Mouse (Mus musculus): Measurements from ENCODE around the gene Hbq1a. TPM values are rescaled to one million over a fixed set of nuclear protein-coding genes. Genes with fewer than 3 reads are reported as not detected.

Hbq1a gene
- total and polyA plus RNA-seq, 3 experiments = not detected

GRCm38 (mm10) chr11:32301506-32301905, 1.6 kb downstream of the Hbq1a start:
- dilution Hi-C loops (cut with MboI; ENCODE audit: extremely low pct_ligation_motif_present, extremely low pct_unique_long_range_greater_than_20kb, low sequenced_read_pairs) = no loop called here
- TF ChIP-seq CTCF (conservative IDR thresholded peaks at IDR 0.05 in 1 of 2, IDR thresholded peaks at IDR 0.05 in 1 of 2; ENCODE audit: low read depth in 2 of 2, low read length in 2 of 2) (no peak), ZNF384 (IDR thresholded peaks at IDR 0.05; ENCODE audit: low read depth, low read length) (no peak), MXI1 (IDR thresholded peaks at IDR 0.05; ENCODE audit: low read depth, low read length) (no peak), GABPA (IDR thresholded peaks at IDR 0.05; ENCODE audit: insufficient replicate concordance, low read depth, low read length) (no peak), PAX5 (IDR thresholded peaks at IDR 0.05; ENCODE audit: low read length) (no peak), TBP (conservative IDR thresholded peaks at IDR 0.05; ENCODE audit: low read depth, low read length) (no peak)
- no peak overlapping the region for H3K4me3 ChIP-seq (replicated peaks in 1 of 3; ENCODE audit: low read depth in 2 of 3, low read length in 2 of 3, poor library complexity in 1 of 3)
- in situ Hi-C loops (cut with MboI; ENCODE audit: low pct_ligation_motif_present, low pct_unique_long_range_greater_than_20kb, low sequenced_read_pairs) = loop anchor here (10.0 to 25.0 kb wide), 2 partner anchors 117 to 314 kb away; no protein-coding TSS in a partner anchor
- 0 out of 4 replicates have a peak, but pooled peaks cover 0 to 5% of the 10 kb centered on the region in 2 experiments for H3K4me1 ChIP-seq (ENCODE audit: control insufficient read depth in 1 of 2, insufficient read depth in 2 of 2)
- no peak for DNase-seq (ENCODE audit: extremely low read depth)
- H3K9me3 ChIP-seq (replicated peaks; ENCODE audit: low read length) = no peaks in the 10 kb centered on the region
- no peaks in the 10 kb centered on the region for H3K79me2 ChIP-seq (replicated peaks; ENCODE audit: control insufficient read depth, extremely low read depth, insufficient read depth, poor library complexity, severe bottlenecking)
- no peaks in the 10 kb centered on the region for H3K36me3 ChIP-seq (replicated peaks in 1 of 2; ENCODE audit: control insufficient read depth in 1 of 2, insufficient read depth in 1 of 2, low read length in 1 of 2)
- H3K4me2 ChIP-seq (ENCODE audit: insufficient read depth, low read depth, poor library complexity, severe bottlenecking) = no peak overlapping the region
- H3K27ac ChIP-seq (ENCODE audit: insufficient read depth, low read depth) = no peak overlapping the region
- H3K9ac ChIP-seq (ENCODE audit: insufficient read depth, low read depth) = no peak overlapping the region
- H3K27me3 ChIP-seq (replicated peaks) = peaks cover 21% of the 10 kb centered on the region

- Histone ChIP-seq H3K4me1 (ENCODE audit: control insufficient read depth in 1 of 2, insufficient read depth in 2 of 2) (0 out of 4 replicates have a peak, but pooled peaks cover 0 to 5% of the 10 kb centered on the region in 2 experiments), H3K27me3 (replicated peaks) (peaks cover 21% of the 10 kb centered on the region), H3K9me3 (replicated peaks; ENCODE audit: low read length) (no peaks in the 10 kb centered on the region), H3K9ac (ENCODE audit: insufficient read depth, low read depth) (no peak overlapping the region), H3K27ac (ENCODE audit: insufficient read depth, low read depth) (no peak overlapping the region), H3K36me3 (replicated peaks in 1 of 2; ENCODE audit: control insufficient read depth in 1 of 2, insufficient read depth in 1 of 2, low read length in 1 of 2) (no peaks in the 10 kb centered on the region), H3K4me2 (ENCODE audit: insufficient read depth, low read depth, poor library complexity, severe bottlenecking) (no peak overlapping the region), H3K4me3 (replicated peaks in 1 of 3; ENCODE audit: low read depth in 2 of 3, low read length in 2 of 3, poor library complexity in 1 of 3) (no peak overlapping the region), H3K79me2 (replicated peaks; ENCODE audit: control insufficient read depth, extremely low read depth, insufficient read depth, poor library complexity, severe bottlenecking) (no peaks in the 10 kb centered on the region)
- in situ Hi-C loops (cut with MboI; ENCODE audit: low pct_ligation_motif_present, low pct_unique_long_range_greater_than_20kb, low sequenced_read_pairs) (loop anchor here (10.0 to 25.0 kb wide), 2 partner anchors 118 to 316 kb away; no protein-coding TSS in a partner anchor), dilution Hi-C loops (cut with MboI; ENCODE audit: extremely low pct_ligation_motif_present, extremely low pct_unique_long_range_greater_than_20kb, low sequenced_read_pairs) (no loop called here)
- no peak for TF ChIP-seq RAD21 (IDR thresholded peaks at IDR 0.05; ENCODE audit: low read depth, low read length)
- TF ChIP-seq JUND (conservative IDR thresholded peaks at IDR 0.05; ENCODE audit: low read depth, low read length) = no peak
- no peak for DNase-seq (ENCODE audit: extremely low read depth)
Observed at GRCm38 (mm10) chr11:32302824-32303419, 3.1 kb downstream of the Hbq1a start.

- Histone ChIP-seq H3K27ac (ENCODE audit: insufficient read depth, low read depth) (no peak overlapping the region), H3K79me2 (replicated peaks; ENCODE audit: control insufficient read depth, extremely low read depth, insufficient read depth, poor library complexity, severe bottlenecking) (no peaks in the 10 kb centered on the region), H3K27me3 (replicated peaks) (peaks cover 17% of the 10 kb centered on the region), H3K36me3 (replicated peaks in 1 of 2; ENCODE audit: control insufficient read depth in 1 of 2, insufficient read depth in 1 of 2, low read length in 1 of 2) (no peaks in the 10 kb centered on the region), H3K4me3 (replicated peaks in 1 of 3; ENCODE audit: low read depth in 2 of 3, low read length in 2 of 3, poor library complexity in 1 of 3) (no peak overlapping the region), H3K9me3 (replicated peaks; ENCODE audit: low read length) (no peaks in the 10 kb centered on the region), H3K9ac (ENCODE audit: insufficient read depth, low read depth) (no peak overlapping the region), H3K4me2 (ENCODE audit: insufficient read depth, low read depth, poor library complexity, severe bottlenecking) (no peak overlapping the region), H3K4me1 (ENCODE audit: control insufficient read depth in 1 of 2, insufficient read depth in 2 of 2) (0 out of 4 replicates have a peak, but pooled peaks cover 0 to 5% of the 10 kb centered on the region in 2 experiments)
- in situ Hi-C loops (cut with MboI; ENCODE audit: low pct_ligation_motif_present, low pct_unique_long_range_greater_than_20kb, low sequenced_read_pairs) (loop anchor here (10.0 to 25.0 kb wide), 2 partner anchors 119 to 316 kb away; no protein-coding TSS in a partner anchor), dilution Hi-C loops (cut with MboI; ENCODE audit: extremely low pct_ligation_motif_present, extremely low pct_unique_long_range_greater_than_20kb, low sequenced_read_pairs) (no loop called here)
- no peak for TF ChIP-seq EP300 (IDR thresholded peaks at IDR 0.05; ENCODE audit: low read length)
- TF ChIP-seq MAX (IDR thresholded peaks at IDR 0.05; ENCODE audit: low read length) = no peak
- TF ChIP-seq ZKSCAN1 (IDR thresholded peaks at IDR 0.05; ENCODE audit: borderline replicate concordance, low read depth, low read length) = no peak
- no peak for TF ChIP-seq HCFC1 (IDR thresholded peaks at IDR 0.05; ENCODE audit: low read depth, low read length)
- TF ChIP-seq IRF4 (IDR thresholded peaks at IDR 0.05; ENCODE audit: low read depth, low read length) = no peak
- no peak for TF ChIP-seq MAFK (IDR thresholded peaks at IDR 0.05; ENCODE audit: insufficient replicate concordance, low read length)
- no peak for TF ChIP-seq USF2 (conservative IDR thresholded peaks at IDR 0.05; ENCODE audit: low read depth, low read length)
- no peak for TF ChIP-seq NELFE (IDR thresholded peaks at IDR 0.05; ENCODE audit: low read depth, low read length)
- TF ChIP-seq GABPA (IDR thresholded peaks at IDR 0.05; ENCODE audit: insufficient replicate concordance, low read depth, low read length) = no peak
- TF ChIP-seq ELF1 (IDR thresholded peaks at IDR 0.05; ENCODE audit: low read depth, low read length) = no peak
- TF ChIP-seq ZMIZ1 (IDR thresholded peaks at IDR 0.05; ENCODE audit: low read depth, low read length) = no peak
- TF ChIP-seq JUN (IDR thresholded peaks at IDR 0.05; ENCODE audit: insufficient read depth, low read depth, low read length) = no peak
- no peak for TF ChIP-seq USF1 (IDR thresholded peaks at IDR 0.05; ENCODE audit: low read depth, low read length)
- no peak for TF ChIP-seq RAD21 (IDR thresholded peaks at IDR 0.05; ENCODE audit: low read depth, low read length)
- TF ChIP-seq MYC (IDR thresholded peaks at IDR 0.05; ENCODE audit: low read depth, low read length) = no peak
- no peak for TF ChIP-seq NRF1 (IDR thresholded peaks at IDR 0.05; ENCODE audit: low read depth, low read length)
- TF ChIP-seq POLR2A (IDR thresholded peaks at IDR 0.05; ENCODE audit: low read depth, low read length) = no peak
- TF ChIP-seq BHLHE40 (IDR thresholded peaks at IDR 0.05; ENCODE audit: low read depth, low read length) = no peak
- TF ChIP-seq UBTF (IDR thresholded peaks at IDR 0.05; ENCODE audit: low read depth, low read length) = no peak
- TF ChIP-seq E2F4 (IDR thresholded peaks at IDR 0.05; ENCODE audit: insufficient replicate concordance, low read depth, low read length) = no peak
- DNase-seq (ENCODE audit: extremely low read depth) = no peak
Observed at GRCm38 (mm10) chr11:32303455-32303854, 3.6 kb downstream of the Hbq1a start.

All from CH12.LX (cell line).